Mouse (Mus musculus) erythroblast, embryonic 14.5 days (primary cell): ENCODE measurements around the gene B4galnt1. TPM values are rescaled to one million over a fixed set of nuclear protein-coding genes. Genes with fewer than 3 reads are reported as not detected.

Experiments used
- H3K27me3 ChIP-seq: 2 replicates; pipeline ENCODE4 v1.6.1; 2012; ENCODE audit warnings: inconsistent platforms; ENCODE audit not compliant: control insufficient read depth
- H3K36me3 ChIP-seq: 2 replicates; pipeline ENCODE4 v1.6.1; 2012; ENCODE audit warnings: mild to moderate bottlenecking, inconsistent platforms; ENCODE audit not compliant: control insufficient read depth
- H3K4me1 ChIP-seq: 2 replicates; pipeline ENCODE4 v1.6.1; 2012; ENCODE audit warnings: inconsistent platforms; ENCODE audit not compliant: control insufficient read depth
- H3K4me3 ChIP-seq: replicated peaks from 2 replicates; pipeline ENCODE3; 2012; ENCODE audit warnings: moderate library complexity, mild to moderate bottlenecking, inconsistent platforms
- H3K9me3 ChIP-seq: 2 replicates; pipeline ENCODE4 v1.6.1; 2012; ENCODE audit warnings: low read length, inconsistent platforms, mixed read lengths; ENCODE audit not compliant: control insufficient read depth
- GATA1 ChIP-seq: IDR thresholded peaks from 2 replicates; pipeline ENCODE4 v1.6.1; 2012; ENCODE audit warnings: low read length, inconsistent platforms, mixed read lengths
- TAL1 ChIP-seq: IDR thresholded peaks from 3 replicates; pipeline ENCODE4 v1.6.1; 2012; ENCODE audit warnings: low read length, inconsistent platforms, mixed read lengths
- polyA plus RNA-seq: library from polyadenylated mRNA; stranded (reverse); fragments of >175 nt; gene quantifications from 2 replicates; pipeline ENCODE4 v1.2.3, GENCODE M21; 2012

B4galnt1 gene
- polyA plus RNA-seq, 1 experiment = 0.56 TPM

DNA sequence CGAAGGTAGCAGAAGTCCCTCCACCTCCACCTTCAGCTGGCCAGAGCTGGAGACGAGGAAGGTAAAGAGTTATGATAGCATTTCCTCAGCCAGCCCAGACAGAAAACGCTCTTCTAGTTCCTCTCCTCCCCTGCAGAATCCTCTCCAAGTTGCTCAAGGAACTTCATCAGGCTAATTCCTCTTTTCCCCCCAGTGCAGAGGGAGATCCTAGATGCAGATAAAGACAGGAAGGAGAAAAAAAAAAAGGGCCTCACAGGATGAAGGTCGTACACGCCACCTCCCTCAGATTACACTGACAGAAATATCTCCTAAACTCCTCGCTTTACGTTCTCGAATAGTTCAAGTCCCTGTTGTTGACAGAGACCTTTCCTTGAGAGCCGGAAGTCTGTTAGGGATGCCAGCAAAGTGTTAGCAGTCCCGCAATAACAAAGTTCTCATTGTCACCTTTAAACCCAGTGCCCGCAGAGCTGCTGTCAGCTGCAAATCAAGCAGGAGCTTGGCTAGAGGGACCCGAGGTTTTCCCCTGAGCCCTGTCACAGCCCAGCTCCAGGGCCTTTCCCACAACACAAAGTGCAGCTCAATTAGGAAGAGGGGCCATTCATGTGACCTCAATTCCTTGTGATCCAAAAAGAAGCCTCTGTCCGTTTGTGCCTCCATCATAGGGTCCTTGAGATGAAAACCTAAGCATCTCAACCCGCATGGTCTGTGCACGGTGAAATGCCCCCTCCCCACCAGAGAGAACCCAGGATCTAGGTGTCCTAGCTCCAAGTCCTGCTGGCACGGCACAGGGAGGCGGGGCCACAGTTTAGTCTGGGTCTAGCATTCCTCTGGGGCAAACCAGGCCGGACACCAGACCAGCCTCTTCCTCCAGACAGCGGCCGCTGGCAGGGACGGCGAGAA, 29.7 kb downstream of the B4galnt1 start:
- Histone ChIP-seq H3K4me3 (peak overlapping the region; percentile 88), H3K9me3 (no peaks in the 10 kb centered on the region), H3K27me3 (no peaks in the 10 kb centered on the region), H3K36me3 (peaks cover 50% of the 10 kb centered on the region), H3K4me1 (peaks cover 89% of the 10 kb centered on the region)
- TF ChIP-seq GATA1 = peak; percentile 50; the same call in 1 of the 2 replicates
- no peak for TF ChIP-seq TAL1

DNA sequence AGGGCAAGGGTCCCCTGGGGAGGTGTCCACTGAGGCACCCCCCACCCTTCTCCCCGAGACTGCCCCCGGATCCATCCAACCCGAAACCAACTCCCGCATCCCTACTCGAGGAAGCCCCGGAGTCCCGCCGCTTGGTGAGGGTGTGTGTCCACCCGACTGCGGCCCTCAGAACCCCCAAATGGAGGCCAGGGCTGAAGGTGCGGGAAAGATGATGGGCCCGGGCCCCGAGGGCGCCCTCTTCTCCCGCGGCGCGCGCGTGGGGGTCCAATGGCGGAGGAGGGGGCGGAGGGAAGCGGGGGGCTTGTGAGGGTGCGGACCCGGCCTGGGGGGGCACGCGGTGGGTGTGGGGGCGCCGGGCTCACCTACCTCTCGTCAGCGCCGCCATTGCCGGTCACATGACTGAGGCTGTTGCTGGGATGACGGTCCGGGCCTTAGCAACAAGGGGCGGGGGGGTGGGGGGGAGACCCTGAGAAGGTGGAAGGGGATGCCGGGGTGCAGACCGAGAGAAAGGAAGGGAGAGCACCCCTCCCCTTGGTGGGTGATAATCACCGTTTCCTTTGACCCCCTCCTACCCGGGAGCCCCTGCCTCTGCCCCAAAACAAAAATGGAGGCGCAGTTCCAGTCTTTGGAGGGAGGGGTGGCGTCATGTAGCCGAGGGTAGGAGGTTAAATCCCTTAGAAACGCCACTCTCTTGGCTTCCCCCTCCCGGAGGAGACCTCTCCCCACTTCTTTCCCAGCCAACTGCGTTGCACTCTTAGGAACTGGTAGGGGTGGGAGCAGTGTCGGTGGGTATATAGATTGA, 30.5 kb downstream of the B4galnt1 start, which contains the start of gene Dtx3:
Gene Dtx3 (minus strand): TSS at position 401 of the 802 bp plus-strand sequence.
- Histone ChIP-seq H3K4me3 (peak within 1 kb of the TSS; percentile 88), H3K36me3 (peaks cover 58% of the 10 kb centered on the region), H3K4me1 (peaks cover 88% of the 10 kb centered on the region), H3K9me3 (no peaks in the 10 kb centered on the region), H3K27me3 (no peaks in the 10 kb centered on the region)
- no peak for TF ChIP-seq TAL1

DNA sequence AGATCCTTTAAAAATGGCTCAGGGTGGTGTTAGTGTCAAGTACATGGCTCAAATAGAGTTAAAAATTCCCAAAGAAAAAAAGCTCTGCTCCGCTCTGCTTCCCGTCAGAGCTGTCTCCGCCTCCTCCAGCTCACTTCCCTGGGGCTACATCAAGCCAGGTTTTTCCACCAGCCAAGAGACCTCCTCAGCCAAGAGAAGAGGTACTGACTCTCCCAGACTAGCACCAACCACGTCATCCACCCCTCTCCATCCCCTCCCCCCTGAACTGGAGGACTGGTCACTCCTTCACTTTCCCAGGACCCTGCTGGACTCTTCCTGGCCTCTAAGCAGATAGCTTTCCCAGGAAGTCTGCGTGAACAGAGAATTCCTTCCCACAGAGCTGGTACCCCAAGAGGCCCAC, 31.4 kb downstream of the B4galnt1 start:
- Histone ChIP-seq H3K36me3 (peaks cover 61% of the 10 kb centered on the region), H3K4me1 (peaks cover 87% of the 10 kb centered on the region), H3K27me3 (no peaks in the 10 kb centered on the region), H3K4me3 (peak overlapping the region; percentile 88), H3K9me3 (no peaks in the 10 kb centered on the region)
- no peak for TF ChIP-seq GATA1
- no peak for TF ChIP-seq TAL1

DNA sequence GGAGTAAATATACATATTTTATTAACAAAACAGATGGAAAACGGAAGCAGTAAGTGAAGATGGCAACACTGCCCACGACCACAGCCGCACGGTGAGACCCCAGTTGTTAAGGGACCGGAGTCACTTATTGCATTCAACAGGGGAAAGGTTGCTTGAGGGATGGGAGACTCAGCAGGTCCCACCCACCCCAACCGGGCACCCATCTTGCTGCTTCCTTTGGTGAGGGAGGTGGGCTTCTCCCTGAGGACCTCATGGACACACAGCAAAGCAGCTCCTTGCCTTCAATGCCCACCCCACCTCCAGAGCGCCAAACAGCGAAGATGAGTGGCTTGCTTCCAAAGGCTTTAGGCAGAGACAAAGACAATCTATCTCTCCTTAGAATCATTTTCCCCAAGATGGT, 32.1 kb downstream of the B4galnt1 start:
- peaks cover 68% of the 10 kb centered on the region for H3K36me3 ChIP-seq
- TF ChIP-seq GATA1 (no peak), TAL1 (no peak)
- peaks cover 88% of the 10 kb centered on the region for H3K4me1 ChIP-seq
- H3K4me3 ChIP-seq = no peak overlapping the region
- H3K27me3 ChIP-seq = no peaks in the 10 kb centered on the region
- H3K9me3 ChIP-seq = no peaks in the 10 kb centered on the region

DNA sequence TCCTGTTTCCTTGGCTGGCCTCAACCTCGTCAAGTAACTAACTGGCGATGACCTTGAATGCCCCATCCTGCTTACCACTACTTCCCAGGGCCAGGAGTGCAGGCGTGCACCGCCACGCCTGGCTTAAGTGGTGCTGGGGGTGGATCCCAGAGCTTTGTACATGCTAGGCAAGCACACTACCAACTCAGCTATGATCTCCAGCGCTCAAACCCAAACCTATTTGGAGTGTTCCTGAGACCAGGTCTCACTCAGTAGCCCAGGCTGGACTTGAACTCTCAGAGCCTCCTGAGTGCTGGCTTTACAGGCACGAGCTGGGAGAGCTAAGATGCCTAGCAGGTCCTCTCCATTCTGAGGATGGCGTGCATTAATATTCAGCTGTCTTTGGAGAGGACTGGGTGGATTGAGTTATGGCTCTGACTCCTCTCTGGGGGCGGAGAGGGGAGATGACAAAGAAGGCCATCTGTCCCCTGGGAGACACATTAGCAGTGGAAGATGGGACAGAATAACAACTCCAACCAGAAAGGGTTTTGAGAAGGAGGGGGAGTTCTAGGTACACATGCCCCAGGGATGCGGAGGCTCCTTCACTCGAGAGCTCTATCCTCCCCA, 32.6 kb downstream of the B4galnt1 start:
- Histone ChIP-seq H3K9me3 (no peaks in the 10 kb centered on the region), H3K36me3 (peaks cover 68% of the 10 kb centered on the region), H3K4me1 (peaks cover 88% of the 10 kb centered on the region), H3K27me3 (no peaks in the 10 kb centered on the region), H3K4me3 (no peak overlapping the region)
- TF ChIP-seq TAL1 (no peak), GATA1 (no peak)

DNA sequence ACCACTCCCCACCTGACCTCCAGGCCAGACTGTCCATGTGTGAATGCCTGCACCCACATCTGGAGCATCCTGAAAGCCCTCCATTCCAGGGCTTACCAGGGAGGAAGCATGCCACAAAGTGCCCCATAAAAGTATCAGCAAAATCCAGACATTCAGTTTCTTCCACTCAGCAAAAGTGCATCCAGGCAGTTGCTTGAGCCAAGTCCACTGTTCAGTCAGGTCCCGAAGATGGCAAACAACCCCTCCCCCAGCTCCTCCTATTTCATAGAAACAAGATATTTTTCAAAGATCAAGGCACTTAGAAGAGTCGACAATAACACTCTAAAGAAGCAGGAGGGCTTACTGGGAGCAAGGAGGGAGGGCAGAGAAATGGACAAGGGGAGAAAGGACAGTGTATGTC, 33.5 kb downstream of the B4galnt1 start:
- peaks cover 72% of the 10 kb centered on the region for H3K36me3 ChIP-seq
- no peaks in the 10 kb centered on the region for H3K9me3 ChIP-seq
- H3K4me3 ChIP-seq = no peak overlapping the region
- H3K27me3 ChIP-seq = no peaks in the 10 kb centered on the region
- peaks cover 88% of the 10 kb centered on the region for H3K4me1 ChIP-seq
- TF ChIP-seq GATA1 = no peak
- TF ChIP-seq TAL1 = no peak

DNA sequence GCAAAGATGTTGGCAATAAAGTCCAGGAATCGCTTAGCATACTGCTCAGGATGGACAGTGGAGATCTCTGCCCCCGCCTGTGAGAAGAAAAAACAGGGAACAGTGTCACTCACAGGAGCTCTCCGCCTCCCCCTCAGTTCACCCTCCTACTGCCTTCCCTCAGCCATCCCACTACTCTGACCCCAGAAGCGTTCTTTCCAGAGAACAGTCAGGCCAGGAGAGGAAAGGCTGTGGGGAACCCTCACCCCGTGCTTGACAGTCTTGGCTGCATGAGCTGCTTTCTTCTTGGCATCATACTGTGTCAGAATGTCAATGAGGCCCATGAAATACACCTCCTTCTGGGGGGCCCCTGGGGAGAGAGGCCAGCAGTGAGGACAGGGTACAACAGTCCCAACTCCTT, 34.0 kb downstream of the B4galnt1 start:
- H3K36me3 ChIP-seq = peaks cover 78% of the 10 kb centered on the region

DNA sequence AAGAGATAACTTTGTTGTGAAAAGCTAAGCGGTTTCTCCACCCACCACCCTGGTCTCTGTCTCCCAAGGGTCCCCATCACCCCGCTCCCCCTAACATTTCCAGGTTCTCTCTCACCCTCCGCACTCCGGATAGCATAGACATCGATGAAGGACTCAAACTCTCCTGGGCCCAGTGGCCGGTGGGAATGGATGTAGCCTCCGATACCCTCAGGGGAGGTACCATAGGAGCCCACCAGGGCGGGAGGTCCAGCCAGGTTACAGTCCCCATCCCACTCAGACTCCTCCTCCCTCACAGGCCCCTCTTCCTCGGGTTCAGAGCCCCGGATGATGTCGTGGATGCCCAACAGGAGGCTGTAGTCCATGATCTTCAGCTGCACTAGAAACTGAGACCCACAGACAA, 34.4 kb downstream of the B4galnt1 start:
- Histone ChIP-seq H3K27me3 (no peaks in the 10 kb centered on the region), H3K36me3 (peaks cover 82% of the 10 kb centered on the region), H3K4me3 (no peak overlapping the region), H3K4me1 (peaks cover 91% of the 10 kb centered on the region), H3K9me3 (no peaks in the 10 kb centered on the region)
- no peak for TF ChIP-seq GATA1
- TF ChIP-seq TAL1 = no peak

More for the DNA sequence above, 34.0 kb downstream of the B4galnt1 start:
- Histone ChIP-seq H3K4me3 (no peak overlapping the region), H3K4me1 (peaks cover 91% of the 10 kb centered on the region), H3K9me3 (no peaks in the 10 kb centered on the region), H3K27me3 (no peaks in the 10 kb centered on the region)
- TF ChIP-seq GATA1 = no peak
- TF ChIP-seq TAL1 = no peak

DNA sequence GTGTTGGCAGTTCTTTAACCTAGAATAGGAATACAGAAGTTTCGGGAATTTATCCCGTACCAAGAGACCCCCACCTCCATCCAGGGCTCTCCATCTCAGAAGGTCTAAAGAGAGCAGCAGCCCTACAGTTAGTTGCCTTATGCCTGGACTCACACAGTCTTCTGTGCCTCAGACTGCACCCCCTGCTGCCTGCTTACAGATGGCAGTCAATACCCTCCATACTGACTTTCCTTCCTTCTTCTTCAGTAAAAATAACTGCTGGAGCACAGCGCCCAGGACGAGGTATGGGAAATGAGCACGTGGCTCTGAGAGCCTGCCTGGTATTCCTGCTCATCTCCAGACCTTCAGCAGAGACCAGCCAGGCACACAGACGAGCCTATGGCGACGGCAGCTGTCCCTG, 35.3 kb downstream of the B4galnt1 start:
- H3K9me3 ChIP-seq = no peaks in the 10 kb centered on the region
- no peak for TF ChIP-seq TAL1
- TF ChIP-seq GATA1 = no peak
- H3K27me3 ChIP-seq = no peaks in the 10 kb centered on the region
- no peak overlapping the region for H3K4me3 ChIP-seq
- H3K4me1 ChIP-seq = peaks cover 91% of the 10 kb centered on the region
- H3K36me3 ChIP-seq = peaks cover 90% of the 10 kb centered on the region
